Mouse (Mus musculus) fat pad, adult 2 months (tissue): ENCODE measurements at regions not wholly inside any gene's neighbourhood (a gene's known extent, or its start where the extent isn't known, plus 50 kb on each side); places are given as distances from the start of the nearest gene placed in this dataset.

ENCODE experiments used
- DNase-seq: peaks from one replicate; pipeline ENCODE4 v3.0.0-alpha.2; 2011; ENCODE audit warnings: low read depth, low spot score; ENCODE audit errors: extremely low read depth

- no peak for DNase-seq
Measured at GRCm38 (mm10) chr17:45829571-45829970, 95.9 kb upstream of the 1600014C23Rik start.

- DNase-seq = no peak
Measured at GRCm38 (mm10) chr17:45828843-45829242, 95.2 kb upstream of the 1600014C23Rik start.

GRCm38 (mm10) chr17:45828284-45828824, 94.7 kb upstream of the 1600014C23Rik start:
- no peak for DNase-seq

DNA sequence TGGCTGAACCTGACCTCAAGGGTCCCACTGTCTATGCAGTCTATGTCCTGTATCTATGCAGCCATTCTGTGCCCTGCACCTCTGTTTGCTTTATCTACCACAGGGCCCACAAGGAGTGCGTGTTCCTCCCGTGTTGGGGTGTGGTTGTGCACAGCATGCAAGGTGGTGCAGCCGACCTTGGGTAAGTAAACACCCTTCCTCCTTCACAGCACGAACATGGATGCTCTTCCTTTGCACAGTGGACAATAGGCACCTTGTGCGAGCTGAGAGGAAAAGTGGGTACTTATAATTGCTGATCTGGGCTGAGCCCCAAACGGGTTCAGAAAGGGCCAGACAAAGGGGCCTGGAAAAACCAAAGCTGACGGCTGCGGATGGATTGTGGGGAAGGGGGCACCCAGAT, 91.3 kb upstream of the 1600014C23Rik start:
- DNase-seq = no peak

DNA sequence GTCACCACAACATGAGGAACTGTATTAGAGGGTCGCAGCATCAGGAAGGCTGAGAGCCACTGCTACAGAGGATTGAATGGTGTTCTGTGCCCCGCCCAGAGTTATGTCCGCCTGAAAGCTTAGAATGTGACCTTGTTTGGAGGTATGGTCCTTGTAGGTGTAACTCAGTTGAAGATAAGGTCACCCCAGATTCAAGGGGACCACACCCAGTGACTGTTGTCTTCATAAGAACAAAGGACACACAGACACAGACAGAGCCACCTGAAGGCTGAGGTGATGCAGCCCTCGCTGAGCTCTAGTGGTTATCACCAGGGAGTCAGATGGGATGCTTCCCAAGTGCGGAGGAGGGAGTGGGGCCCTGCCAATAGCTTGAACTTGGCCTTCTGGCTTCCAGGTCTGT, 89.9 kb upstream of the 1600014C23Rik start:
- peak; percentile 78 for DNase-seq

GRCm38 (mm10) chr17:45822427-45822826, 88.8 kb upstream of the 1600014C23Rik start:
- DNase-seq = no peak

- DNase-seq = no peak
Measured at GRCm38 (mm10) chr17:45821356-45821755, 87.7 kb upstream of the 1600014C23Rik start.

- no peak for DNase-seq
Measured at GRCm38 (mm10) chr17:45819143-45819542, 85.5 kb upstream of the 1600014C23Rik start.

- DNase-seq = no peak
Measured at GRCm38 (mm10) chr17:45816566-45816965, 82.9 kb upstream of the 1600014C23Rik start.

- DNase-seq = no peak
Measured at GRCm38 (mm10) chr17:45815833-45816232, 82.2 kb upstream of the 1600014C23Rik start.

DNA sequence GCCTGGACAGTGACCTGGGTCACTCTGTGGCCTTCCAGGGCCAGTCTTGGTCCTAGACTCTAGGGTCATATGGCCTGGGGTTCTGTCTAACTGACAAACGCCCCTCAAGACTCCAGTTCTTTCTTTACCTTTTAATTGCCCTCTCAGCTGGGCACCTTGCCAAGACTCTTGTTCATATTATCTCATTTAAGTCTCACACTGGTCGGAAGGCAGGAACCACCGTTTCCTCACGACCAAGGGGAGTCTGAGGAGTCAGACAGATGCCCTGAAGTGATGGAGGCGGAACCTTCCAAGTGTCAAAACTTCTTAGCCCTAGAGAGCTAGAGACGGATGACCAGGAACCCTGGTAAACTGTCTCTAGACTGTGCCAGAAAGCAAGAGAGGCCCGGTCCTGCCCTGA, 81.7 kb upstream of the 1600014C23Rik start:
- no peak for DNase-seq

DNA sequence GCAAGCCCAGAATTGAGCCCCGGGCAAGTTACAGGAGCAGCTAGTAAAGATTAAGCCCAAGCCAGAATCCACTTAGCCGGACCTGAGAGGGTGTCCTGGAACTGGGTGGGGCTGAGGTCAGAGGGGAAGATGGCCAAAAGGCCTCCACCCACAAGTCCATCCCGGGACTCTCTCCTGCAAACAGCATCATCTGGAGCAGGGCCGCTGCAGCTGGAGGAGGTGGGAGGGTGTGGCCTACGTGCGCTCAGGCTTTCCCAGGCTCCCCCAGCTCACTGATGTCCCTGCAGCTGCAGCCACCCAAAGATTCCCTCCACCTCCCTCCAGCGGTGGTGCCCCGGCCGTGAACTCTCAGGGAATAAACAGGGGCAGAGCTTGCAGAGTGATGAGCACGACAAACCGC, 80.9 kb upstream of the 1600014C23Rik start:
- DNase-seq = no peak

- DNase-seq = no peak
Measured at GRCm38 (mm10) chr17:45813956-45814355, 80.3 kb upstream of the 1600014C23Rik start.

- DNase-seq = no peak
Measured at GRCm38 (mm10) chr17:45812289-45812955, 78.8 kb upstream of the 1600014C23Rik start.

DNA sequence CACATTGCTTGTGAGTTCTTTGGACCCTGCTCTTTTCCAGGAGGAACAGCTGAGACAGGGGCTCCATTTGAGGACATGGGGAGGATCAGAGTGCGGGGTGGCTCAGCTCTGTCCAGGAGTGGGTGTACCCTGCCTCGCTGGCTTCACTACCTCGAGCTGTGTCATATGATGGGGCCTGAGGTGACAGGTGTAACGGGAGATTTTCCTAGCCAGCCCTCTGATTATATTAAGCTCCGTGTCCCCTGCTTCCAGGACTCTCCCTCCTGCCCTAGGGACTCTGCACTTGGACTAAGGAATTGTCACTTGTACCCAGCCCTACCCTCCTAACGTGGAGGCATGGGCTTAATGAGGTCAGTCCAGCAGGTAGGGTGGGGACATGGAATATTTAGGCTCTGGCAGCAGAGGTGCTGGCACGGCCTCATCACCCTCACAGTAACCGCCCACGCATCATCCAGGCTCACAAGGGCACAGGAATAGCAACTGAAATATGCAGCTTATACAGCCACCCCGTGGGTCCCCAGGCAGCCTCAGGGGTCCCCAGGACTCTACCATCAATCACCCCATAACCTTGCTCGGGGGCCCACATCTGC, 78.1 kb upstream of the 1600014C23Rik start:
- no peak for DNase-seq

DNA sequence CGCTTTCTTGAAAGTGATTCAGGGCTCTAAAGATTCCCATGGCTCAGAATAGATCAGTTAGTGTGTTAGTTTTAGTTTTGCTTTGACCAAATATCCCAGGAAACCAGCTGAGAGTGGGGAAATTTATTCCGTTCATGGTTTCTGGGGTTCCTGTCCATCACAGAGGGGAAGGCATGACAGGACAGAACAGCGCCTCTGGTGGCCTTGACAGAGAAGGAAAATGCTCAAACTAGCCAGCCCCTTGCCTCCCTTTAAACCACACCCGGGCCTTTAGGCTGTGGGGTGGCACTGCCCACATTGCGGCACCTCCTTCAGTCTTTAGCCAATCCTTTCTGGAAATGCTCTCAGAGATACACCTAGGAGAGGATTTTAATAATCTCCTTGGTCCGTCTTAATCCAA, 76.1 kb upstream of the 1600014C23Rik start:
- no peak for DNase-seq

- no peak for DNase-seq
Measured at GRCm38 (mm10) chr17:45808374-45808773, 74.7 kb upstream of the 1600014C23Rik start.

- no peak for DNase-seq
Measured at GRCm38 (mm10) chr17:45807452-45807851, 73.8 kb upstream of the 1600014C23Rik start.

DNA sequence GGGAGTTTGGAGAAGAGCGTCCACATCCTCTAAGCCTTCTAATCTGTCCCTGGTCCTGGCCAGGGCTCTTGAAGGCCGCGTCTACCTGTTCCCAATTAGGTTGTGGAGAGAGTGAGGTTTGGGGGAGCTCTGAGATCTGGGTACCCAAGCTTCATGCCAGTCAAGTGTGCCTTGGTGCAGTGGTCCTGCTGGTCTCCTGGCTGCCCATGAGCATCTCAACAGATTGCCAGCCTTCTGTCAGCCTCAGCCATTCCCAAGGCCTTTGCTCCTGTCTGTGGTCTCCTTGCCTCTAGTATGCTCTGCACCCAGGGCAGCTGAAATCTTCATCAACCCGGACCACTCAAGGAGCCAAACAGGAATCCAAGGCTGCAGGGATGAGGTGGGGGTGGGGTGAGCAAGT, 73.2 kb upstream of the 1600014C23Rik start:
- no peak for DNase-seq

GRCm38 (mm10) chr17:45806430-45806829, 72.8 kb upstream of the 1600014C23Rik start:
- DNase-seq = no peak

- DNase-seq = no peak
Measured at GRCm38 (mm10) chr17:45805471-45806082, 71.9 kb upstream of the 1600014C23Rik start.

DNA sequence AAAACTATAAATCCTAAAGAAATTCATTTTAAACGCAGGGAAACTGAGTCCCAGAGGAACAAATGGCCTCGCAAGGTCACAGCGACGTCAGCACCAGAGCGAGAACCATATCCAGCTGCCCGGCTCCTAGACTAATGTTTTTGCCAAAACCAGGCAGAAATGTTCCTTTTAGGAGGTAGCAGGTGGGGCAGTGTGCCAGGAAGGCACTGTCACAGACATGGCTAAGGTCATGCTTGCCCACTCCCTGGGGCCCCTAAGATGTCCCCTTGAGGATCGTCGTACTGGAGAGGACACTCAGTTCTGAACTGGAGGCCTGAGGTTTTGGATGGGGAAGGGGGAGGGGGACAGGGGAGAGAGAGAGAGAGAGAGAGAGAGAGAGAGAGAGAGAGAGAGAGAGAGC, 69.7 kb upstream of the 1600014C23Rik start:
- no peak for DNase-seq
